Mouse (Mus musculus): ENCODE data around the gene Uap1.

GRCm38 (mm10) chr1:170167781-170168180 is 7.0 kb downstream of the Uap1 start:
- TF ChIP-seq CTCF (IDR thresholded peaks at IDR 0.05; ENCODE audit: borderline replicate concordance, control insufficient read depth, extremely low read depth, insufficient read depth, low read length, poor library complexity) (no peak), POLR2A (IDR thresholded peaks at IDR 0.05; ENCODE audit: control insufficient read depth, extremely low read depth, insufficient read depth, low read length, poor library complexity) (no peak)
